Mouse (Mus musculus) kidney, postnatal 36 days (tissue): ENCODE data around the gene Alg11.

Experiments used
- DNase-seq, 2 experiments: peaks; one replicate each; pipeline ENCODE4 v3.0.0; 2021 to 2022; ENCODE audit warnings: mixed read lengths in 2 of 2

Alg11 gene

DNA sequence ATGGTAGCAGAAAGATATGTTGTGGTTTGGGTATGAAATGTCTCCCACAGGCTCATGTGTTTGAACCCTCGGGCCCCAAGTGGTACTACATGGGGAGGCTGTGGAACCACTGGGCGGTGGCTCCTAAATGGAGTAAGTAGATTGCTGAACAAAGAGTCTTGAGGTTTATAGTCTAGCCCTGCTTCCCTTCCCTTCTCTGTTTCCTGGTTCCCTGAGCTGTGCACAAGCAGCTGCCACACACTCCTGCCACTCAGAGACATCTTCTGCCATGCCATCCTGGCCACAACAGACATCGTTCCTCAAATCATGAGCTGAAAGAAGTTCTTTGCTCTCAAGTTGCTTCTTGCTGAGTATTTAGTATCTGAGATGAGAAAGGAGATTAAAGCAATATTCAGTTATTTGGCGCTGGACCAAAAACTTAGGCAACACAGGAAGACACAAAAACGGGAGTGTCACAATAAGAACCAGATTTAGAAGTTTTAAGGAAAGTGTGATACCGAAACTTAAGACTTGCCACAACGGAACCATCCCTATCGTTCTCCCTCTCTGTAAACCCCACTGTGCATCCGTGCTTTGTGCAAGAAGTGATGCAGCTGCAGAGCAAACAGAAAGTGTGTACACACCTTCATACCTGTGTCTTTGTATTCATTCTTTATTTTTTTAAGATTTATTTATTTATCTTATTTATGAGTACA lies 18.9 kb downstream of the Alg11 start:
- DNase-seq: no peak

DNA sequence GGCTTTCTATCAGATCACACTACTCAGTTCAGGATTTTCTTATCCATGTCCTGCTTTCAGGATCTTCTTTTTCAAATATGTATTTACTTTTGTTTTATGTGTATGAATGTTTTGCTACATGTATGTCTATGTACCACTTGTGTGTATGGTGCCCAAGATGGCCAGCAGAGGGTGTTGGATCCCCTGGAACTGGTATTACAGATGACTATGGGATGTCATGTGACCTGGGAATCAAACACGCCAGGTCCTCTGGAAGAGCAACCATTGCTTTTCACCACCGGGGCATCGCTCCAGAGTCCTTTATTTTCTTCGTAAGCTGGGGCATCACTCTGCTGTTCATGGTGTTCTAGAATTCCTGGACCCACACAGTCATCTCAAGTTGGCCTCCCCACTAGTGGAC lies 28.7 kb downstream of the Alg11 start:
- no peak for DNase-seq

DNA sequence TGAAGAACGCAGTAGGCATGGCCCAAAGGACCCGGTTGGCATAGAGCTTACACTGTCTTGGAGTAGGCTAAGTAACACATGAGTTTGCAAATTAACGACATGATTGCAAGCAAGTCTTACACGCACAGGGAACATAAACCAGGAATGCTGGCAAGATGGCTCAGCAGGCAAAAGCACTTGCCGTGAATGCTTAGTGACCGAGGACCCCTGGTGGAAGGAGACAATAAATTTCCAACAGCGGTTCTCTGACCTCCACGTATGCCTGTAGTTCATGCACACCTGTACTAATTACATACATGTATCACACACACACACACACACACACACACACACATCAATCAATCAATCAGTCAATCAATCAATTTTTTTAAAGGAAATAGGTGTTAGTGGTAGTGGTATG lies 31.0 kb downstream of the Alg11 start:
- peak in 1 of 2 experiments; percentile 16 for DNase-seq

DNA sequence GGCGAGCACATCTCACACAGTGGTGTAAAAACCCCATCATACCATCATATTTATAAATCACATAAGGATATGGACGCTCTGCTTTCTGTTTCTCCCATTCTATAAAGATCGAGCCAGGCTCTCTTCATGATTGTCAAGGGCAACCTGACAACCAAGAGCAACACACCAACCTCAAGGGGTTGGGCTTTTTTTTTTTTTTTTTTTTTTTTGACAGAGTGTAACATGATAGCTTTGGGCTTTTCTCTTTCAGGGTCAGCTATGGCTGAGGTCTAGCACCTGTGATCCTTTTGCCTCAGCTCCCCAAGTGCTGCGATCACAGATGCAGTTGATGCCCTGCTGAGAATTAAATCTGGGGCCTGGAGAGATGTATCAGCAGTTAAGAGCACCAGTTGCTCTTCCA lies 46.5 kb downstream of the Alg11 start:
- DNase-seq: no peak
